Mouse (Mus musculus): ENCODE results near the gene Dazap1. TPM values are rescaled to one million over a fixed set of nuclear protein-coding genes. Genes with fewer than 3 reads are reported as not detected.
A peak's percentile ranks its signal among the peaks of the same experiment; 100 is the strongest.

The Dazap1 gene
- polyA plus RNA-seq, 1 experiment from 2014 or later: 45.8 TPM

DNA sequence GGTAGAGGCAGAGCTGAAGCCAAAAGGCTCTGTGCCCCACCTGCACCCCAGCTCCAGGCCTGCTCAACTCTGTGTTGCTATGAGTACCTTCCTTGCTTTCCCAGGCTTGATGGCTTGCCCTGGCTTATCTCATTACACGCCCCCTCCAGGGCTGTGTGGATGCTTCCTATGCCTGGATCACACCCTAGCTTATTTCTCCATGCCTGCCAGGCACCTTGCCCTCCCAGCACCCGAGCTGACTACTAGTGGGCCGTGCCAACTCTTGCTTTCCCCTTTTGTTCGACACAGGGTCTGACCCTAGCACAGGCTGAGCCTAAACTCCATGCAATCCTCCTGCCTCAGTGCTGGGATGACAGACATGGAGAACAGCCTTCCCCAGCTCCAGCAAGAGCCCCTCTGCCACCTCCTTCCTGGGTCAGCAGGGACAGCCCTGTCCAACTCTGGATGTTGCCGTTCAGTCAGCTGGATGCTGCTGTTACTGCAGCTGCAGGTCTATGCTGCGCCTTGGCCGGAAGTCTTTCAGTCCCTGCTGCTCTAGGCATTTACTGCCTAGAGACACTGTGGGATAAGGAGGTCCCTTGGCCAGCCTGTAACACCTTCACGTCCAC, 36.3 kb downstream of the Dazap1 start:
- H3K27ac ChIP-seq (ENCODE audit: low read depth, low read length): no peak overlapping the region
- peaks cover 17% of the 10 kb centered on the region for H3K4me1 ChIP-seq (ENCODE audit: control insufficient read depth, insufficient read depth, low read length)
- ATAC-seq (ENCODE audit: low FRiP score, low TSS enrichment): no peak
- peaks cover 17% of the 10 kb centered on the region for H3K36me3 ChIP-seq (ENCODE audit: control insufficient read depth, insufficient read depth, low read length)
- no peak overlapping the region for H3K4me2 ChIP-seq (replicated peaks; ENCODE audit: low read depth, low read length)
- 71% methylated on average over 8 of the region's 8 CpGs for WGBS
- H3K27me3 ChIP-seq (ENCODE audit: control insufficient read depth, insufficient read depth, low read length): peaks cover 49% of the 10 kb centered on the region
- no peaks in the 10 kb centered on the region for H3K9me3 ChIP-seq (ENCODE audit: control insufficient read depth, low read length)
- H3K4me3 ChIP-seq (ENCODE audit: low read length): no peak overlapping the region
- H3K9ac ChIP-seq (ENCODE audit: low read depth, low read length): no peak overlapping the region

- peaks cover 49% of the 10 kb centered on the region for H3K27me3 ChIP-seq (ENCODE audit: control insufficient read depth, insufficient read depth, low read length)
- peaks cover 13% of the 10 kb centered on the region for H3K36me3 ChIP-seq (ENCODE audit: control insufficient read depth, insufficient read depth, low read length)
- no peak overlapping the region for H3K27ac ChIP-seq (ENCODE audit: low read depth, low read length)
- peak overlapping the region; percentile 12; the same call in 1 of the 2 replicates for H3K4me3 ChIP-seq (ENCODE audit: low read length)
- ATAC-seq (ENCODE audit: low FRiP score, low TSS enrichment): peak; percentile 38; the same call in 1 of the 2 replicates
- peaks cover 13% of the 10 kb centered on the region for H3K4me1 ChIP-seq (ENCODE audit: control insufficient read depth, insufficient read depth, low read length)
- H3K9ac ChIP-seq (ENCODE audit: low read depth, low read length): peak overlapping the region; percentile 42; the same call in 1 of the 2 replicates
- H3K9me3 ChIP-seq (ENCODE audit: control insufficient read depth, low read length): no peaks in the 10 kb centered on the region
- peak overlapping the region; percentile 19; the same call in 1 of the 2 replicates for H3K4me2 ChIP-seq (replicated peaks; ENCODE audit: low read depth, low read length)
- 5% methylated on average over 26 of the region's 26 CpGs for WGBS
Measured at GRCm38 (mm10) chr10:80298571-80299281, 37.4 kb downstream of the Dazap1 start.

- ATAC-seq (ENCODE audit: low FRiP score, low TSS enrichment): no peak
- H3K27ac ChIP-seq (ENCODE audit: low read depth, low read length): no peak overlapping the region
- peak overlapping the region; percentile 12; the same call in 1 of the 2 replicates for H3K4me3 ChIP-seq (ENCODE audit: low read length)
- H3K9ac ChIP-seq (ENCODE audit: low read depth, low read length): peak overlapping the region; percentile 42; the same call in 1 of the 2 replicates
- H3K4me1 ChIP-seq (ENCODE audit: control insufficient read depth, insufficient read depth, low read length): peaks cover 11% of the 10 kb centered on the region; the same call in 1 of the 2 replicates
- peaks cover 7% of the 10 kb centered on the region for H3K36me3 ChIP-seq (ENCODE audit: control insufficient read depth, insufficient read depth, low read length)
- 6% methylated on average over 14 of the region's 15 CpGs for WGBS
- H3K9me3 ChIP-seq (ENCODE audit: control insufficient read depth, low read length): no peaks in the 10 kb centered on the region
- H3K4me2 ChIP-seq (replicated peaks; ENCODE audit: low read depth, low read length): peak overlapping the region; percentile 19; the same call in 1 of the 2 replicates
- peaks cover 50% of the 10 kb centered on the region for H3K27me3 ChIP-seq (ENCODE audit: control insufficient read depth, insufficient read depth, low read length)
Measured at GRCm38 (mm10) chr10:80299301-80299700, 38.0 kb downstream of the Dazap1 start.

DNA sequence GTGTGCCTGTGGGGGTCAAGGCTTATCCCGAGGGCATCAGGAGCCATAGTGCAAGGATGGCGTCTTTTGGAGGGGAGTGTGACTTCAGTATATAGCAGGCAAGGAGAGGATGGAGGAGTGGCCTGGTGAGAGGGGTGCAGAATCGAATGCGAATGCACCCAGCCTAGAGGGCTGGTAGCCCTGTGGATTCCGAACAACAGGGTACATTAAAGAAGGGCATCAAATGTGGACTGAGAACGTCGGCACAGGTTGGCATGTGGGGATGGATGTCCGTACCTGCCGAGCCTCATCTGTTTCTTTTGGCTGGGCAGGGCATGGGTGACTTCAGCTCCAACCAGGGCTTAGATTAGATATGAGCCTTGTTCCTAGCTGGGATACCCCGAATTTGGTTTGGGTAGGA, 38.5 kb downstream of the Dazap1 start:
- no peak overlapping the region for H3K4me3 ChIP-seq (ENCODE audit: low read length)
- H3K27ac ChIP-seq (ENCODE audit: low read depth, low read length): no peak overlapping the region
- no peak overlapping the region for H3K9ac ChIP-seq (ENCODE audit: low read depth, low read length)
- no peaks in the 10 kb centered on the region for H3K9me3 ChIP-seq (ENCODE audit: control insufficient read depth, low read length)
- H3K4me1 ChIP-seq (ENCODE audit: control insufficient read depth, insufficient read depth, low read length): peaks cover 11% of the 10 kb centered on the region; the same call in 1 of the 2 replicates
- no peak for ATAC-seq (ENCODE audit: low FRiP score, low TSS enrichment)
- H3K36me3 ChIP-seq (ENCODE audit: control insufficient read depth, insufficient read depth, low read length): peaks cover 2% of the 10 kb centered on the region
- no peak overlapping the region for H3K4me2 ChIP-seq (replicated peaks; ENCODE audit: low read depth, low read length)
- H3K27me3 ChIP-seq (ENCODE audit: control insufficient read depth, insufficient read depth, low read length): peaks cover 55% of the 10 kb centered on the region
- WGBS: 51% methylated on average over 10 of the region's 10 CpGs

DNA sequence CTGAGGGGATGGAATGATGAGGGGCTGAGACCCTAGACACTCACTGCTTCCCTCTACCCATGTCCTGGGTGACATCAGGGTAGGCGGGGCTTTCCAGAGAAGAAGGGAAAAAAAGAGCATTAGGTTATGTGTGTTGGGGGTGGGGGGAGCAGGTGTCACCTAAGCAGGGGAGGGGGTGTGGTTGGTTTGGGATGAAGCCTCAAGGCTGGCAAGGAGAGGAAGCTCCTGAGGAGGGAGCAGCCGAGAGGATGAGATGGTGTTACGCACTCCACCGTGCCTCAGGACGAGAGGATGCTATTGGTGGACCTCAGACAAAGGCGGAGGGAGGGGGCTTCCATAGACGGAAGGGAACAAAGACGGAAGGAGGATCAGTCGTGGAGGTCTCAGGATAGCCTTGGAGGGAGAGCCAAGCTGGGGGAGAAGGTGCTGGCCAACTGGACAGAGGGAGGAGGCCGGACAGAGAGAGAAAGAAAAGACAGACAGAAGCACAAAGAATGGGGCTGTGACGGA, 39.4 kb downstream of the Dazap1 start:
- Histone ChIP-seq H3K4me2 (replicated peaks; ENCODE audit: low read depth, low read length) (no peak overlapping the region), H3K9ac (ENCODE audit: low read depth, low read length) (no peak overlapping the region), H3K4me3 (ENCODE audit: low read length) (no peak overlapping the region), H3K4me1 (ENCODE audit: control insufficient read depth, insufficient read depth, low read length) (peaks cover 10% of the 10 kb centered on the region; the same call in 1 of the 2 replicates), H3K27me3 (ENCODE audit: control insufficient read depth, insufficient read depth, low read length) (peaks cover 63% of the 10 kb centered on the region), H3K36me3 (ENCODE audit: control insufficient read depth, insufficient read depth, low read length) (no peaks in the 10 kb centered on the region), H3K27ac (ENCODE audit: low read depth, low read length) (no peak overlapping the region), H3K9me3 (ENCODE audit: control insufficient read depth, low read length) (no peaks in the 10 kb centered on the region)
- 22% methylated on average over 11 of the region's 11 CpGs for WGBS
- ATAC-seq (ENCODE audit: low FRiP score, low TSS enrichment): no peak

DNA sequence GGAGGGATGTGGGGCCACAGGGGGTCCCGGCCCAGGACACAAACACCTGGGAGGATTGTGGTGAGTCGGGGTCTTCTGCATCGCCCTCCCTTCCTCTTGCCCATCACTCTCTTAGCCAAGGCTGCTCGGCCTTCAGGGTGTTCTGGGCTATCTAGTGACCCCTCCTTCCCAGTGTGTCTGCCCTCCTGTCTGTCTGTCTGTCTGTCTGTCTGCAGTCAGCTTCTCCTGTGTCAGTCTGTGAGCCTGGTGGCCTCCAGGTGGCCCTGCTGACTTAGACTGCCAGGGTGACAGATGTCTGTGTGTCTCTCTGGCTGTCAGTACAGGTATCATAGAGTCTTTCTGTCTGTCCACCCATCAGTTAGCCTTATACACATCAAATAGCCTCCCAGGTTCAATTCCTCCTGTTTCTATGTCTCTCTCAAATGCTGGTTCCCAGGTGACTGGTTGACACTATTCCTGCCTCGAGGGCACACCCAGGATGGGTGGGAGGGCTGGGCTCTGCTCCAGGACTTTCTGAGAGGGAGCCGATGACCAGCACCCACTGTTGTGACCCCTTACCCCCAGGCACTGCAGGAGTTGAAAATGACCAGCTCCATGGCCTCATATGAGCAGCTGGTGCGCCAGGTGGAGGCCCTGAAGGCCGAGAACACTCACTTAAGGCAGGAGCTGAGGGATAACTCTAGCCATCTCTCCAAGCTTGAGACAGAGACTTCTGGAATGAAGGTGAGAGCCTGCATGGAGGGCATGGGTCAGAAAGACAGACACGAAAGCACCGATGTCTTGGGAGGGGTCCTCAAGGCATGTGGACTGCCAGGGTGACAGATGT, 40.2 kb downstream of the Dazap1 start:
- Histone ChIP-seq H3K9me3 (ENCODE audit: control insufficient read depth, low read length) (no peaks in the 10 kb centered on the region), H3K4me2 (replicated peaks; ENCODE audit: low read depth, low read length) (no peak overlapping the region; the same call in 1 of the 2 replicates), H3K9ac (ENCODE audit: low read depth, low read length) (no peak overlapping the region), H3K4me3 (ENCODE audit: low read length) (no peak overlapping the region), H3K4me1 (ENCODE audit: control insufficient read depth, insufficient read depth, low read length) (peaks cover 8% of the 10 kb centered on the region; the same call in 1 of the 2 replicates), H3K27ac (ENCODE audit: low read depth, low read length) (no peak overlapping the region), H3K27me3 (ENCODE audit: control insufficient read depth, insufficient read depth, low read length) (peaks cover 68% of the 10 kb centered on the region), H3K36me3 (ENCODE audit: control insufficient read depth, insufficient read depth, low read length) (no peaks in the 10 kb centered on the region)
- ATAC-seq (ENCODE audit: low FRiP score, low TSS enrichment): no peak
- WGBS: 73% methylated on average over 10 of the region's 10 CpGs

- Histone ChIP-seq H3K4me3 (ENCODE audit: low read length) (no peak overlapping the region), H3K4me1 (ENCODE audit: control insufficient read depth, insufficient read depth, low read length) (peaks cover 8% of the 10 kb centered on the region; the same call in 1 of the 2 replicates), H3K27me3 (ENCODE audit: control insufficient read depth, insufficient read depth, low read length) (peaks cover 71% of the 10 kb centered on the region), H3K9ac (ENCODE audit: low read depth, low read length) (no peak overlapping the region), H3K27ac (ENCODE audit: low read depth, low read length) (no peak overlapping the region), H3K9me3 (ENCODE audit: control insufficient read depth, low read length) (no peaks in the 10 kb centered on the region), H3K4me2 (replicated peaks; ENCODE audit: low read depth, low read length) (no peak overlapping the region; the same call in 1 of the 2 replicates), H3K36me3 (ENCODE audit: control insufficient read depth, insufficient read depth, low read length) (no peaks in the 10 kb centered on the region)
- WGBS: 53% methylated on average over 5 of the region's 5 CpGs
- no peak for ATAC-seq (ENCODE audit: low FRiP score, low TSS enrichment)
Measured at GRCm38 (mm10) chr10:80302082-80302355, 40.7 kb downstream of the Dazap1 start.

DNA sequence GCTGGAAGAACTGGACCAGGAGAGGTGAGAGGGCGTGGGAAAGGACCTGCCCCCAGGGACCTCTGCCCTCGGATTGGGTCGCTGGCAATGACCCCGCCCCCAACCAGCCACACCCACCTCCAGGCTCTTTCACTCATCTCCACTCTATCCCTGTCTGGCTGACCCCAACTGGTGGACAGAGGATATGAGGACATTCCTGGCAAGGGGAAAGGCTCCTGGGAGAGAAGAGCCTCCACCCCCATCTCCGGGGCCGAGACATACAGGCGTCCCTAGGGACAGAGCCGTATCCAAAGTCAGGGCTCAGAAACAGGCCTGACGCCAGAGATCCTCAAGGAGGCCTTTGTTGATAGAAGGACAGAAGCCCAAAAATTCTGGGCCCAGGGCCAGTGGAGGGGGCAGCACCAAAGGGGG, 41.2 kb downstream of the Dazap1 start:
- peak; percentile 53; the same call in 1 of the 2 replicates for ATAC-seq (ENCODE audit: low FRiP score, low TSS enrichment)
- no peak overlapping the region for H3K27ac ChIP-seq (ENCODE audit: low read depth, low read length)
- no peak overlapping the region for H3K4me3 ChIP-seq (ENCODE audit: low read length)
- WGBS: 13% methylated on average over 9 of the region's 9 CpGs
- H3K4me2 ChIP-seq (replicated peaks; ENCODE audit: low read depth, low read length): no peak overlapping the region
- no peaks in the 10 kb centered on the region for H3K9me3 ChIP-seq (ENCODE audit: control insufficient read depth, low read length)
- H3K36me3 ChIP-seq (ENCODE audit: control insufficient read depth, insufficient read depth, low read length): no peaks in the 10 kb centered on the region
- H3K9ac ChIP-seq (ENCODE audit: low read depth, low read length): no peak overlapping the region
- peaks cover 70% of the 10 kb centered on the region for H3K27me3 ChIP-seq (ENCODE audit: control insufficient read depth, insufficient read depth, low read length)
- peaks cover 8% of the 10 kb centered on the region; the same call in 1 of the 2 replicates for H3K4me1 ChIP-seq (ENCODE audit: control insufficient read depth, insufficient read depth, low read length)
